Mouse (Mus musculus) spleen, adult 18-20 months (tissue): Measurements from ENCODE around the gene Rack1.
A peak's percentile ranks its signal among the peaks of the same experiment; 100 is the strongest.
"Not testable (repeated sequence)": the region's sequence is repeated elsewhere in the genome, so short reads cannot be mapped to it uniquely, and the experiment has no call there.

Source experiments
- DNase-seq, 2 experiments: peaks; one replicate each; pipeline ENCODE4 v3.0.0; 2022; ENCODE audit warnings: mixed read lengths in 2 of 2

The Rack1 gene

DNA sequence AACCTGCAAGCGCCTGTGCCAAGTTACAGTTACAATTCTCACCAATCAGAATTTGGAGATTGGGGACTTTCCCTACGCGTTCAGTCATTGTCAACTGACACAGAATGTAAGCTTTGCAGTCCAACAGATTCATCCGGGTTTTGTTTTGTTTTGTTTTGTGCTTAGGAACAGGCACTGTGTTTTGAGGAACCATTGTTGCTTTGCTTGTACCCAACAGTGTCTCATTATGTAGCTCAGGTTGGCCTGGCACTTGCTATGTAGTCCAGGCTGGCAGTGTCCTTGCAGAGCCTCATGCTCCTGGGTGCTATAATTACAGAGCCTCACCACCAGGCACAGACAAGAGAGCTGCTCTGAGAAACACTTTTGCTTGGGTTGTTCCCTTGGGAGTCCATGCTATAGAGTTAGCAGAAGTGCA, 42.3 kb downstream of the Rack1 start:
- DNase-seq: no peak

GRCm38 (mm10) chr11:48843202-48843601, 43.1 kb downstream of the Rack1 start:
- DNase-seq: no peak

GRCm38 (mm10) chr11:48844309-48844708, 44.2 kb downstream of the Rack1 start:
- DNase-seq: no peak

DNA sequence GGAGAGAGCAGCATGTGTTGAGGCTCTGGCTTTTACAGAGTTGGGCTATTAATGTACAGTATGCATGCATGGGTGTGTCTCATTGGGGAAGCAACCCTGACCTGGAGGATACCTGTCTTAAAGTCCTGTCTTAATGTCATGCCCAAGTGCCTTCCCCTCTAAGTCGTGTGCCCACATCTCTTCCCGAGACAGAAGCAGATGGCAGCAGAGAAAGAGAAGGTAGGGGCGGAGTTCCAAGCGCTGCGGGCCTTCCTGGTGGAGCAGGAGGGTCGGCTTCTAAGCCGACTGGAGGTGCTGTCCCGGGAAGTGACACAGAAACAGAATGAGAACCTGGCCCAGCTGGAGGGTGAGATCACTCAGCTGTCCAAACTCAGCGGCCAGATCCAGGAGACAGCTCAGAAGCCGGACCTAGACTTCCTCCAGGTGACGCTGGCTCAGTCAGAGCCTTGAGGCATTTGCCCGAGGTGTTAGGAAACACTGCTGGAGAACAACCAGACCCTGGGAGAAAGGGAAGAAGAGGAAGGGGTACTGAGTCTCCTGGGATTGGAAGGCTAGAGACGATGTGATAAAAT, 45.2 kb downstream of the Rack1 start:
- DNase-seq: no peak

DNA sequence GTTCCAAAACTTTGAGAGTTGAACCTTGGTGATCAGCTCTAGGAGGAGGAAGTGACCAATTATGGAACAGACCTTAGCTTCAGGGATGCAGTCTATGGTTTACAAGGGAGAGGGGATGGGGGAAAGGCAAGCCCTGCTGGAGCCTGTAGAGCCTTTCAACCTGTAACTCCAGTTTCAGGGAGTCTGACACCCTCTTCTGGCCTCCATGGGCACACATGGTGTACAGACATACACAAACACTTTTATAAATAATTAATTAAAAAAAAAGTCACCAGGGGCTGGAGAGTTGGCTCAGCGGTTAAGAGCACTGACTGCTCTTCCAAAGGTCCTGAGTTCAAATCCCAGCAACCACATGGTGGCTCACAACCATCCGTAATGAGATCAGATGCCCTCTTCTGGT, 46.2 kb downstream of the Rack1 start:
- DNase-seq: not testable (repeated sequence)

DNA sequence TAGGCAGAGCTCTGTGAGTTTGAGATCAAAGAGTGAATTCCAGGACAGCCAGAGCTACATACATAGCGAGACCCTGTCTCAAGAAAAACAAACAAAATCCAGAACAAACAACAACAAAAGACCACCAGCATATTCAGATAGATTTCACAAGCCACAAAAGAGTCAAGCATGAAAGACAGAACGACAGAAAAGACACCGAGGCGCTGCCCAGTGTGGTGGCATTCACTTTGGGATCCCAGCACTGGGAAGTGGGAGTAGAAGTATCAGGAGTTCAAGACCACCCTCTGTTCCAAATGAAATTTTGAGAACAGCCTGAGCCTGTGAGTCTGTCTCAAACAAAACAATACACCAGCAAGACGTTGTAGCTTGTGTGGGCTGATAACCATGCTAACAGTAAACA, 46.7 kb downstream of the Rack1 start:
- no peak for DNase-seq

DNA sequence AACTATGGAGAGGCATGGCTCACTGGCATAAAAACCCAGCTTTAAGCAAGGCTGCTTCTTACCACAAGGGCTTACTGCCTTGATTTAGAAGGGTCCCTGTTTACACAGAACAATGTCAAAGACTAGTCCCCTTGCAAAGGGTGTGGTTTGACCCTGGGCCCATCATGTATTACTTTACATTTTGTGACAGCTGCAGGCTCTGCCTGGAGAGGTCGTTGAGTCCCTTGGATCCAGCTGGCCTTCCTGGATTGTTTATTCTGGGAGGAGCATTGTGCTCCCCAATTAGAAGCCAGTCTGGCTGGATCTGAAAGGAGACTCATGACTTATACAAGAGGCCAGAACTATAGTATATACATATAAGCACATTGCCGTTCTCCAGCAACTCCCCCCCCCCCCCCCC, 50.1 kb downstream of the Rack1 start:
- no peak for DNase-seq

- DNase-seq: no peak
Observed at GRCm38 (mm10) chr11:48851270-48851995, 51.3 kb downstream of the Rack1 start.

DNA sequence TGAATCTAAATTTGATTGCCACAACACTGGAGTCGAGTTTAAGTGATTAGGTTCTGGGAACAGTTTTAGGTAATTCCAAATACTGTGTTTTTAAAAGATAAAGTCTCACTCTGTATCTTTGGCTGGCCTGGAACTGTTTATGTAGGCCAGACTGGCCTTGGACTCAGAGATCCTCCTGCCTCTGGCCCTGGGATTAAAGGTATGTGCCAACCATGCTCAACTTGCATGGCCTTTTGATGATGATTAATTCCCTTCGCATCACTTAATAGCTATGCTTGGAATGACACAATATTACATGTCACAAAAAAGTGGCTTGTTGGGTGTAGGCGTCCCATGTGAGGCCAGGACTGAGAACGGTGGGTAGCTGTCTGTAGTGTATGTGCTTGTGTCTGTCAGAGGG, 52.1 kb downstream of the Rack1 start:
- DNase-seq: no peak

DNA sequence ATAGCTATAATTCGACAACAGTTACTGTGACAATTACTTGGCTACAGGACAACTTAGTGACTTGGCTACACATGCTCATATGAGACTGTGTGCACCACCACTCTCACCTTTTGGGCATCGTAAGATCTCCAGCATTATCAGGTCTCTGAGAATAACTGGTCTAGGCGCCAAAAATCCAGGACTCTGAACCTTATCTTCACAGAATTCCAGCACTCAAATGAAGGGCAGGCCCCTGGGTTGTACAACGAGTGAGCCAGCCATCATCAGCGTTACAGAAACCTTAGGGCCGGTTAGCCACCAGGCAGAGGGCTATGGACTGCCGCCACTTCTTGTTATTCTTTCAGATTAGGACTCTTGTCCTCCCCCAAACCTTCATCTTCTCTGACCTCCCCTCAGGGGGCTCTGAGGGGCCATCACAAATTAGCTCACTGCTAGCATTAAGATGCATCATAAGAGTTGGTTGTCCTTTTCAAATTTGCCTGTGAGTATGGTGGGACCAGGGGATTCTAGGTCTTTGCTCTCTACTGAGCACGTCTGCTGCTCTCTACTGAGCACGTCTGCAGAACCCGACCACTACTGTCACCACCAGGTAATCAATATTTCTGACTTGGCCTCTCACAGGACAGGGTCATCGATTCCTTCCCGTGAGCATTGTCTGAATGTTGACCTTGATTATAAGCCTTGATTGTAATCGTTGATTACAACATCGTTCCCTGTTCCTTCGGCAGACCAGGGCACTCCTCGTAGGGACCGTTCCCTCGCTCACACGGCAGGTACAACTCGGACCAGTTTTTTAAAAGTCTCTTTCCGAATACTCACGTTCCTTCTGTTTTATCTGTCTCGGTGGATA, 52.7 kb downstream of the Rack1 start:
- DNase-seq: no peak

GRCm38 (mm10) chr11:48853474-48854180, 53.5 kb downstream of the Rack1 start:
- peak; percentile 75 to 89 for DNase-seq
